Mouse (Mus musculus): Measurements from ENCODE around the gene Gm10803.
A peak's percentile ranks its signal among the peaks of the same experiment; 100 is the strongest.
"Not testable (repeated sequence)": the region's sequence is repeated elsewhere in the genome, so short reads cannot be mapped to it uniquely, and the experiment has no call there.

The Gm10803 gene

GRCm38 (mm10) chr2:93560268-93560667 lies at the start of gene Gm10803:
Gene Gm10803, plus strand, starts transcription at chr2:93560568.
- not testable (repeated sequence) for DNase-seq

GRCm38 (mm10) chr2:93510839-93511238 lies 49.5 kb upstream of the Gm10803 start:
- peak; percentile 66 to 71 for DNase-seq

GRCm38 (mm10) chr2:93512130-93512529 lies 48.2 kb upstream of the Gm10803 start:
- DNase-seq, result peak in 1 of 2 experiments; percentile 48

- peak; percentile 79 to 85 for DNase-seq
Measured at GRCm38 (mm10) chr2:93515246-93515645, 45.1 kb upstream of the Gm10803 start.

GRCm38 (mm10) chr2:93521042-93521441 lies 39.3 kb upstream of the Gm10803 start:
- DNase-seq, result peak; percentile 90 to 95

- DNase-seq, result peak in 1 of 2 experiments; percentile 21
Measured at GRCm38 (mm10) chr2:93521571-93521970, 38.8 kb upstream of the Gm10803 start.

GRCm38 (mm10) chr2:93522005-93522404 lies 38.4 kb upstream of the Gm10803 start:
- peak; percentile 49 to 68 for DNase-seq

- no peak for DNase-seq
Measured at GRCm38 (mm10) chr2:93525033-93525762, 35.2 kb upstream of the Gm10803 start.

- no peak for DNase-seq
Measured at GRCm38 (mm10) chr2:93529602-93530001, 30.8 kb upstream of the Gm10803 start.

- no peak for DNase-seq
Measured at GRCm38 (mm10) chr2:93533891-93534290, 26.5 kb upstream of the Gm10803 start.

- DNase-seq, result peak; percentile 35 to 45
Measured at GRCm38 (mm10) chr2:93537385-93537967, 22.9 kb upstream of the Gm10803 start.

- no peak for DNase-seq
Measured at GRCm38 (mm10) chr2:93538140-93538539, 22.2 kb upstream of the Gm10803 start.

- no peak for DNase-seq
Measured at GRCm38 (mm10) chr2:93541771-93542170, 18.6 kb upstream of the Gm10803 start.

- DNase-seq, result peak in 1 of 2 experiments; percentile 19
Measured at GRCm38 (mm10) chr2:93552676-93553521, 7.5 kb upstream of the Gm10803 start.

- DNase-seq, result no peak
Measured at GRCm38 (mm10) chr2:93553905-93554304, 6.5 kb upstream of the Gm10803 start.

- DNase-seq, result no peak
Measured at GRCm38 (mm10) chr2:93565647-93566046, 5.3 kb downstream of the Gm10803 start.

GRCm38 (mm10) chr2:93567675-93568074 lies 7.3 kb downstream of the Gm10803 start:
- DNase-seq, result peak; percentile 53 to 70

- DNase-seq, result peak; percentile 23 to 32
Measured at GRCm38 (mm10) chr2:93572565-93572964, 12.2 kb downstream of the Gm10803 start.

- DNase-seq, result no peak
Measured at GRCm38 (mm10) chr2:93581271-93581670, 20.9 kb downstream of the Gm10803 start.

GRCm38 (mm10) chr2:93585821-93586220 lies 25.5 kb downstream of the Gm10803 start:
- no peak for DNase-seq

- no peak for DNase-seq
Measured at GRCm38 (mm10) chr2:93587446-93587845, 27.1 kb downstream of the Gm10803 start.

- no peak for DNase-seq
Measured at GRCm38 (mm10) chr2:93589875-93590274, 29.5 kb downstream of the Gm10803 start.

GRCm38 (mm10) chr2:93591706-93592105 lies 31.3 kb downstream of the Gm10803 start:
- DNase-seq, result no peak

Data from cerebellum, postnatal 10 days (tissue).